Mouse (Mus musculus) midbrain, embryonic 11.5 days (tissue): ENCODE data around the gene Gm49405. TPM values are rescaled to one million over a fixed set of nuclear protein-coding genes. Genes with fewer than 3 reads are reported as not detected.
A peak's percentile ranks its signal among the peaks of the same experiment; 100 is the strongest.

Experiments
- ATAC-seq: fragments of 200-750 bp; cut with Nextera tagmentation; 2 replicates; pipeline ENCODE4 v1.8.0; 2017; ENCODE audit warnings: moderate TSS enrichment, moderate library complexity; ENCODE audit not compliant: low FRiP score
- DNase-seq: peaks from one replicate; pipeline ENCODE4 v3.0.0; 2015; ENCODE audit warnings: low spot score; ENCODE audit errors: missing footprints
- H3K27ac ChIP-seq: fragments of 300-500 bp; sonication (generic); 2 replicates; pipeline ENCODE4 v1.5.1; 2014; ENCODE audit warnings: low read depth, low read length
- H3K27me3 ChIP-seq: fragments of 300-500 bp; sonication (generic); 2 replicates; pipeline ENCODE4 v1.6.1; 2014; ENCODE audit warnings: mild to moderate bottlenecking, low read length, moderate library complexity, mixed read lengths; ENCODE audit not compliant: control insufficient read depth, insufficient read depth
- H3K36me3 ChIP-seq: fragments of 300-500 bp; sonication (generic); 2 replicates; pipeline ENCODE4 v1.6.1; 2014; ENCODE audit warnings: mild to moderate bottlenecking, low read length, moderate library complexity, mixed read lengths; ENCODE audit not compliant: control insufficient read depth, insufficient read depth
- H3K4me1 ChIP-seq: fragments of 300-500 bp; sonication (generic); 2 replicates; pipeline ENCODE4 v1.6.1; 2014; ENCODE audit warnings: low read length; ENCODE audit not compliant: control insufficient read depth, insufficient read depth
- H3K4me2 ChIP-seq: fragments of 300-500 bp; sonication (generic); 2 replicates; pipeline ENCODE4 v1.6.1; 2014; ENCODE audit warnings: mild to moderate bottlenecking, moderate library complexity
- H3K4me3 ChIP-seq: fragments of 300-500 bp; sonication (generic); 2 replicates; pipeline ENCODE4 v1.5.1; 2014; ENCODE audit warnings: low read depth, low read length
- H3K9ac ChIP-seq: fragments of 300-500 bp; sonication (generic); 2 replicates; pipeline ENCODE4 v1.6.1; 2014; ENCODE audit warnings: low read length
- H3K9me3 ChIP-seq: fragments of 300-500 bp; sonication (generic); 2 replicates; pipeline ENCODE4 v1.6.1; 2016; ENCODE audit warnings: low read length; ENCODE audit not compliant: control insufficient read depth
- whole genome bisulfite sequencing: fragments of 180-500 bp; shearing (Covaris S2); extraction: QIAGEN DNeasy Blood & Tissue Kit; methylation state at CpG from one replicate; pipeline ENCODE4 v1.1.7; 2014; 5-methylcytosine and 5-hydroxymethylcytosine counted together
- polyA plus RNA-seq: library from polyadenylated mRNA; unstranded; fragments of >200 nt; fragmentation: Nextera tagmentation; extraction: Ambion mirVana; gene quantifications from 2 replicates; pipeline ENCODE4 v1.2.1, GENCODE M21; 2014

Gm49405 gene
- polyA plus RNA-seq, 1 experiment from 2014 or later, result 0.87 TPM

DNA sequence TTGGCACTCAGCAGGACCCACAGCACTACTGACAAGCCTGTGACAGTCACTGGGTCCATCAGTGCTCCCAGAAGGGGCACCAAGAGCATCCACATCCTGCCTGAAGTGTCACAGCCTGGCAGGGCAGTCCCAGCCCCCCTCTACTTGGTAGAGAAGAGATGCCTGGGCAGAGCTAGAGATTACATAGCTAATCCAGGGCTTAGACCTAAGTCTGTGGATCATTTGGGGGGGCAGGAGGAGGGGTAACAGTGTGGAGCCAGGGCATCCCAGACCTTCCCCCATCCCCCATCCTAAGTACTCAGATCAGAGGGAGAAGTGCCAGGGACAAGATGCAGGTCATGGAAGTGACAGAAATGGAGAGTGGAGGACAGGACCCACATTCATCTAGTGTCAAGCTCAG lies 14.4 kb downstream of the Gm49405 start:
- Histone ChIP-seq H3K36me3 (0 out of 2 replicates have a peak, but pooled peaks cover 3% of the 10 kb centered on the region), H3K4me2 (no peak overlapping the region), H3K9me3 (no peaks in the 10 kb centered on the region), H3K4me1 (peaks cover 8% of the 10 kb centered on the region; the same call in 1 of the 2 replicates), H3K9ac (no peak overlapping the region), H3K27me3 (no peaks in the 10 kb centered on the region), H3K4me3 (no peak overlapping the region), H3K27ac (no peak overlapping the region)
- no peak for ATAC-seq
- DNase-seq, result no peak

DNA sequence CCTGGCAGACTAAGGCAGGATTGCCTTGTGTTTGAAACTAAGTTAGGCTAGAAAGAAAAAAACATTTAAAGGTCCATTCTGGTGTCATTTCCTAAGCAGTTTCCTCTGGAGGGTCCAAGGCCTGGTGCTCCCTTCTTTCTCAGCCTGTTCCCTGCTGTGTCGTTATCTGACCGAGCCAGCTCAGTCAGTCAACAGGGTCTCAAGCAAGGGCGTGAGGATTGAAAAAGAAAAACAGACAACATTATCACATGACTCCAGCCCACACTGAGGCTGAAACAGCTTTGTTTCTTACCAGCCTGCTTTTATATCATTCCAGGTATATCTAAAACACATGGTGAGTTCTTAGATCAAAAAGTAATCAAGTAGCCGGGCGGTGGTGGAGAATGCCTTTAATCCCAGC lies 15.2 kb downstream of the Gm49405 start:
- ATAC-seq (no peak), DNase-seq (no peak)
- Histone ChIP-seq H3K9ac (no peak overlapping the region), H3K27ac (no peak overlapping the region), H3K36me3 (0 out of 2 replicates have a peak, but pooled peaks cover 3% of the 10 kb centered on the region), H3K27me3 (no peaks in the 10 kb centered on the region), H3K4me1 (peaks cover 8% of the 10 kb centered on the region; the same call in 1 of the 2 replicates), H3K9me3 (no peaks in the 10 kb centered on the region), H3K4me3 (no peak overlapping the region), H3K4me2 (no peak overlapping the region)
- WGBS, result 62% methylated on average over 5 of the region's 5 CpGs

DNA sequence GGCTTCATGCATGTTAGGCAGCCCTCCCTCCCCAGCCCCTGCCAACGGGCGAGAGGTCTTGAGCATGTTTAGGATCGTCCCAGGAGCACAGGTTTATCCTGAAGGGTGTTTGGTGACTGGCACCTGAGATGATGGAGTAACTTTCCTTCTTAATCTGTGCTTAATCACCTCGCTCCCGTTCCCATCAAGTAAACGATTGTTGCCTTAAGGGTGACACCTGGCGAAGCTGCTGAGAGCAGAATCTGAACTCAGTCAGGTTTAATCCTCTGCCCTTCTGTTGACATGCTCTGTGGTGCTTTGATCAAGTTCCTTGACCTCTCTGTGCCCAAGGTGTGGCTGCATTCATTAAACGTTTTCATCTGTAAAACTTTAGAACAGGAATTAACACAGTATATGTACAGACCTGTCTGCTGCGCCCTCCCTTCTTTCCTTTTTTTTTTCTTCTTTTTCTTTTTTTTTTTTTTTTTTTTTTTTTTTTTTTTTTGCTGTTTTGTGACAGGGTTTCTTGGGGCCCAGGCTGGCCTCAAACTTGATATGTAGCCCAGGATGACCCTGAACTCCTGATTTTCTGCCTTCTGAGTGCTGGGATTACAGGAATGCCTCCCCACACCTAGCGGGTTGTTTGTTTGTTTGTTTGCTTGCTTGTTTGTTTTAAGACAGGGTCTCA lies 17.6 kb downstream of the Gm49405 start:
- no peak overlapping the region for H3K27ac ChIP-seq
- no peaks in the 10 kb centered on the region for H3K9me3 ChIP-seq
- no peaks in the 10 kb centered on the region for H3K36me3 ChIP-seq
- DNase-seq (peak; percentile 69), ATAC-seq (no peak)
- no peak overlapping the region for H3K4me2 ChIP-seq
- WGBS, result 60% methylated on average over 10 of the region's 10 CpGs
- H3K9ac ChIP-seq, result no peak overlapping the region
- H3K27me3 ChIP-seq, result no peaks in the 10 kb centered on the region
- H3K4me3 ChIP-seq, result no peak overlapping the region
- 0 out of 2 replicates have a peak, but pooled peaks cover under 1% of the 10 kb centered on the region for H3K4me1 ChIP-seq

DNA sequence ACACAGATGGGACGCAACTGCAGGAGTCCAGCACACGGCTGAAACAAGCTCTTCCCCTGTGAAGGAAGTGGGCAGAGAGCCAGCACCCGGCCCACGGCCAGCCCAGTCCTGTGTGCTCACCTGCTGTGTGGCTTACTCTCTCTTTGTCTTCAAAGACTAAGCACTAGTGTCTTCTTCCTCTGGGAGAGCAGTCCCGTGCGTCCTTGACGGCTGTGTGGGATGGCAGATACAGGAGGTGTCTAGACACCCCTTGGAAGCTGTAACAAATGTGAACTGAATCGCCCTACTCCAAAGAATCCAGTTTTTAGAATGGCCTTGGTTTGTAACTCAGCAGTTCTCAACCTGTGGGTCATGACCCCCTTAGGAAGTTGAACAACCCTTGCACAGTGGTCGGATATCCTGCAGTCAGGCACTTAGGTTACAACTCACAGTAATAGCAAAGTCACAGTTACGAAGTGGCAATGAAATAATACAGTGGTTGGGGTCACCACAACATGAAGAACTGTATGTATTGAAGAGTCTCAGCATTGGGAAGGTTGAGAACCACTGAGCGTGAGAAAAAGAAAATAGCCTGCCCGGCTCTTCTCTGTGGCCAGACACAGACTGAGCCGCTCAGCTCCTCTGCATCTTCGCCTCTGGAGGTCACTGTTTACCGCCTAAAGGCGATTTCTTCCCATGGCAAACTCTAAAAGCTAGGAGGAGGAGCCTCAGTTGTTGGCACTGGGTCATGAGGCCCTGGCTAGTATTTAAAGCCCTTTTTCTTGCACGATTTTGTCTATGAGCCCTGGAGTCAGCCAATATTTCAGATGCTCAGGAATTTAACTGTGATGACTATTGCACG lies 18.5 kb downstream of the Gm49405 start:
- Histone ChIP-seq H3K9ac (no peak overlapping the region), H3K36me3 (no peaks in the 10 kb centered on the region), H3K4me1 (no peaks in the 10 kb centered on the region), H3K4me2 (no peak overlapping the region), H3K4me3 (no peak overlapping the region), H3K9me3 (no peaks in the 10 kb centered on the region), H3K27me3 (no peaks in the 10 kb centered on the region), H3K27ac (no peak overlapping the region)
- DNase-seq, result peak; percentile 92
- WGBS, result 37% methylated on average over 18 of the region's 18 CpGs
- ATAC-seq, result 0 out of 2 replicates have a peak, but pooled peaks have one; percentile 52

DNA sequence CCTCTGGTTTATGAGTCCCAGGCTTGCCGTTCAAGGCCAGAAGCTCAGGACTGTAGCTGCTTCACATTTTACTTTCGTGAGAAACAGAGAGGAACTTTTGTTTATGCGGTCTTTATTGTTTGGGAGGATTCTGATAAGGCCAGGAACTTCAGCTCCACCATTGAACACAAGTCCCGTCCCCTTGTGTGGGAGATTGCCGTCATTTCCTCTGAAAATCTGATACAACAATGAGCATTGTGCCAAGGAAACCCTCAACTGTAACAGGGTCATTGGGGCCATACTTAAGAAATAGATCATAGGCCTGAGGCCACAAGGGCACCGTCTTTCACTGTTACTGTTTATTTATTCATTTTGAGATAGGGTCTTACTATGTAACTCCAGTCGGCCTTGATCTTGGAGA lies 22.8 kb downstream of the Gm49405 start:
- no peak overlapping the region for H3K4me2 ChIP-seq
- no peak for DNase-seq

DNA sequence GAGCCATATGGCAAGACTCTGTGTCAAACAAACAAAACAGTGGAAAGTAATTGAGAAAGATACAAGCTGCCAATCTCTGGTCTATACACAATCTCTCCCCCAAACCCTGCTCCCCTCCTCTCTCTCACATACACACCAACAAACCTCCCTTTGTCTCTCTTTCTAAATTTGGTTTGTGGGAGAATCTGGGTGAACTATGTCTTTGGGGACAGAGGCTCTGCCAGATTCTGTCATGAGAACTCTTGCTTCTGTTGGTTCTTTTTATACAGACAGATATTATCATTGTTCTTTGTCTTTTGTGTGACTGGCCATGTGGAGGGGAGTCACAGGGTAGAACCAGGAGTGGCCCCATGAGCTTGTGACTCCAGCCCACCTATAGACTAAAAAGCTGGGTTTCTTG lies 27.1 kb downstream of the Gm49405 start:
- peak; percentile 17 for DNase-seq
- Histone ChIP-seq H3K9ac (no peak overlapping the region), H3K4me1 (no peaks in the 10 kb centered on the region), H3K27ac (no peak overlapping the region), H3K27me3 (no peaks in the 10 kb centered on the region), H3K9me3 (no peaks in the 10 kb centered on the region), H3K4me3 (no peak overlapping the region), H3K36me3 (no peaks in the 10 kb centered on the region), H3K4me2 (no peak overlapping the region)
- no peak for ATAC-seq

More for the DNA sequence above, 22.8 kb downstream of the Gm49405 start:
- no peak for ATAC-seq
- no peak overlapping the region for H3K27ac ChIP-seq
- no peaks in the 10 kb centered on the region for H3K4me1 ChIP-seq
- no peak overlapping the region for H3K4me3 ChIP-seq
- no peaks in the 10 kb centered on the region for H3K9me3 ChIP-seq
- H3K36me3 ChIP-seq, result no peaks in the 10 kb centered on the region
- H3K9ac ChIP-seq, result no peak overlapping the region
- WGBS, result 86% methylated on average over 7 of the region's 7 CpGs
- H3K27me3 ChIP-seq, result no peaks in the 10 kb centered on the region

DNA sequence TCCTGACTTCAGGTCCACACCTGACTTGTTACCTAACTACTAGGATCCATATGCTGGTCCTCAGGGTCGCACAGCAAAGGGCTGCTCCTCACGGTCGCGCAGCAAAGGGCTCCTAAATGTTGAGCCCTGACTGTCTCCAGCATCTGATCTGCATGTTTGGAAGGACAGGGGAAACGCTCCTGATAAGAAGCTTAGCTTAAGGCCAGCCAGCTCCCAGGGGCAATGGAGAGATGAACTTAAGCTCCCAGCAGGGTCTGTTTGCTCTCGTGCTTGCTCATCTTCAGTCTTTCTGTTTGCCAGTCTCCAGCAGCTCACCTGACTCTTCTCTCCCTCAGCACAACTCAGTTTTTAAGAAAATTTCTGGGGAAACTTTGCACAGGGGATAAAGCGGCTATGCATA lies 32.2 kb downstream of the Gm49405 start:
- 55% methylated on average over 7 of the region's 7 CpGs for WGBS
- H3K4me3 ChIP-seq, result no peak overlapping the region
- ATAC-seq, result no peak

DNA sequence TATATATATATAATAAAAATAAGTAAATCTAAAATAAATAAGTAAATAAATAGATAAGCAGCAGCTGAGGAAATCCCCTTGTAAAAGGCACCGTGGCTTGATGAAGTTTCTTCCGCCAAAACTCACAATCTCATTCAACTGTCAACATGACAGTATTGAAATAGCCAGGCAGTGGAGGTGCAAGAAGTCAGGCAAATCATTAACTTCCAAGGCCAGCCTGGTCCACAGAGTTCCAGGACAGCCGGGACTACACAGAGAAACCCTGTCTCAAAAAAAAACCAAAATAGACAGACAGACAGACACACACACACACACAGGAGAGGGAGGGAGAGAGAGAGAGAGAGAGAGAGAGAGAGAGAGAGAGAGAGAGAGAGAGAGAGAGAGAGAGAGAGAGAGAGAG lies 32.9 kb downstream of the Gm49405 start:
- no peaks in the 10 kb centered on the region for H3K36me3 ChIP-seq
- H3K4me2 ChIP-seq, result no peak overlapping the region
- H3K4me3 ChIP-seq, result no peak overlapping the region
- ATAC-seq, result no peak
- no peak overlapping the region for H3K27ac ChIP-seq
- H3K27me3 ChIP-seq, result no peaks in the 10 kb centered on the region
- no peak overlapping the region for H3K9ac ChIP-seq
- 83% methylated on average over 3 of the region's 3 CpGs for WGBS
- no peaks in the 10 kb centered on the region for H3K9me3 ChIP-seq
- peaks cover 9% of the 10 kb centered on the region; the same call in 1 of the 2 replicates for H3K4me1 ChIP-seq
- DNase-seq, result no peak

More for the DNA sequence above, 32.2 kb downstream of the Gm49405 start:
- Histone ChIP-seq H3K27me3 (no peaks in the 10 kb centered on the region), H3K9ac (no peak overlapping the region), H3K4me2 (no peak overlapping the region), H3K4me1 (peaks cover 5% of the 10 kb centered on the region; the same call in 1 of the 2 replicates), H3K27ac (no peak overlapping the region), H3K9me3 (no peaks in the 10 kb centered on the region), H3K36me3 (no peaks in the 10 kb centered on the region)
- DNase-seq, result no peak

DNA sequence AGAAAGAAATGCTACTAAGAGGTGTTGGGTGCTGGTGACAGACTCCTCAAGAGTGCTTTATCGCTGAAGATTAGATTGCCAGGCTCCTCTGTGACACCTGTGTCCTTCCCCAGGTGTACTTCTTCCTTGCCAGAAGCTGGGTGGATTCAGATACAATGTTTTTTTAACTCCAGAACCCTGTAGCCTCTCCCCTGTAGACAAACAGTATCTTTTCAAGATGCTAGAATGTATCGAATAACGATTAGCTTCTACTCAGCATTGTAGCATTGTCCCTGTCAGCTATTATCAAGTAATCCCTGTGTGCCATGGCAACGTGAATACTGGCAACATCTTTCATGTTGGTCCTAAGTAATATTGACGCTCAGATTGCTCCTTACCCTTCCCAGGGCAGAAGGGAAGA lies 33.3 kb downstream of the Gm49405 start:
- ATAC-seq, result no peak
- no peaks in the 10 kb centered on the region for H3K27me3 ChIP-seq
- H3K9ac ChIP-seq, result no peak overlapping the region
- no peak overlapping the region for H3K4me3 ChIP-seq
- H3K9me3 ChIP-seq, result no peaks in the 10 kb centered on the region
- H3K36me3 ChIP-seq, result no peaks in the 10 kb centered on the region
- peaks cover 9% of the 10 kb centered on the region; the same call in 1 of the 2 replicates for H3K4me1 ChIP-seq
- peak; percentile 17 for DNase-seq
- WGBS, result 54% methylated on average over 5 of the region's 5 CpGs
- no peak overlapping the region for H3K27ac ChIP-seq
- no peak overlapping the region for H3K4me2 ChIP-seq
